Mouse (Mus musculus) WW6 (cell line): ENCODE results near the gene Prr27.

Experiments
- DNase-seq: peaks from one replicate; pipeline ENCODE4 v3.0.0-alpha.2; 2013; ENCODE audit warnings: low read depth, low spot score

Gene Prr27

GRCm38 (mm10) chr5:87825386-87825785 lies at the start of gene Prr27:
Gene Prr27 (plus strand): TSS chr5:87825686.
- no peak for DNase-seq

GRCm38 (mm10) chr5:87782731-87783130 lies 42.8 kb upstream of the Prr27 start:
- DNase-seq = no peak

- DNase-seq = no peak
These were observed 17.7 kb upstream of the Prr27 start, which contains the start of gene Csn1s2b for GRCm38 (mm10) chr5:87807782-87808181. Gene Csn1s2b (plus strand): TSS chr5:87808082.

- DNase-seq = no peak
These were observed 16.2 kb upstream of the Prr27 start for GRCm38 (mm10) chr5:87809253-87809652.

- DNase-seq = no peak
These were observed 29.7 kb downstream of the Prr27 start for GRCm38 (mm10) chr5:87855136-87855716.

GRCm38 (mm10) chr5:87870084-87870483 lies 44.6 kb downstream of the Prr27 start:
- DNase-seq = no peak

GRCm38 (mm10) chr5:87871423-87871822 lies 45.9 kb downstream of the Prr27 start:
- no peak for DNase-seq

GRCm38 (mm10) chr5:87884729-87885128 lies 59.2 kb downstream of the Prr27 start, which contains the start of gene Odam:
Gene Odam (plus strand): TSS chr5:87885029.
- DNase-seq = no peak
